Mouse (Mus musculus): ENCODE measurements around the gene Uckl1. TPM values are rescaled to one million over a fixed set of nuclear protein-coding genes. Genes with fewer than 3 reads are reported as not detected.

The Uckl1 gene
- polyA plus RNA-seq, 1 experiment from 2014 or later, result 65.1 TPM

DNA sequence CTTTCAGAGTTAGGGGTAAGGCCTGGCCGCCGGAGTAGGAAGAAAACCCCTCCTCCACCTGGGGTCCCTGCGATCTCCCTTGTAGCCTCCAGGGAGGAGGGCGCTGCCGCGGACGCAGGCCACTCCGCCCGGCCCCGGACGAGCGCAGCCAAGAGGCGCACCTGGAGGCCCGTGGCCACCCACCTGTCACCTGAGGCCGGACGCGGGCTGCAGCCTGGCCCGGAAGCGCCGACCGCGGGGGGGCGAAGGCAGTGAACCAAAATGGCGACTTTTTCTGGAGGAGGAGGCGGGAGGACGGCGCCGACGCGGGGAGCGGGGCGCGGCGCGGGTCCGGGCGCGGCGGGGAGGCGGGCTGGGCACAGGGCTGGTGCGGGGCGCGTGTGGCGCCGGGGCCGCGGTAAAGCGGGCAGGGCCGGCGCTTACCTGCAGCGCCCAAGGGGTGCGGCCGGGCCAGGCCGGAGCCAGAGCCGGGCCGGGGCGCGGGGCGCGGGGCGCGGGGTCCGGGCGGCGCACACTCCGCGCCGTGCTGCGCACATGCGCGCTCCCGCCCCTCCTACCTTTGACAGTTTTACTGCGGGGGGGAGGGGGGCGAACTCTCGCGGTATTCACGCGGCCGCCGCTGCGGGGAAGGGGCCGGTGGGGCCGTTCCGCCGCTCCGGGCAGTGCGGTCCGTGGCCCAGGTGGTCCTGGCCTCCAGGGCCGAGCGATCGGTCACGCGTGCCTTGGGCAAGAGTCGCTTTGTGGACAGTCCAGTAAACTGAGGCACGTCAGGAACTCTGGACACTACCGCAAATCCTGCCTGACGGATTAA lies 7.7 kb upstream of the Uckl1 start, which contains the start of gene Zfp512b:
Zfp512b (minus strand) TSS at position 573 of the 811 bp plus-strand sequence.
- no peaks in the 10 kb centered on the region for H3K27me3 ChIP-seq (replicated peaks; ENCODE audit: control insufficient read depth, insufficient read depth, low read length)
- H3K4me2 ChIP-seq (ENCODE audit: low read length), result peak within 1 kb of the TSS; percentile 85
- 1% methylated on average over 73 of the region's 97 CpGs for WGBS
- DNase-seq (ENCODE audit: low spot score), result peak; percentile 91
- H3K4me1 ChIP-seq (replicated peaks; ENCODE audit: control insufficient read depth, insufficient read depth, low read length), result peaks cover 9% of the 10 kb centered on the region; the same call in 1 of the 2 replicates
- ATAC-seq (replicated peaks; ENCODE audit: low FRiP score, low TSS enrichment, low read depth), result peak; percentile 85
- H3K4me3 ChIP-seq (ENCODE audit: low read depth, low read length), result peak within 1 kb of the TSS; percentile 95
- H3K27ac ChIP-seq (ENCODE audit: low read depth), result peak within 1 kb of the TSS; percentile 65
- H3K36me3 ChIP-seq (ENCODE audit: control insufficient read depth, insufficient read depth, low read length), result peaks cover 34% of the 10 kb centered on the region
- H3K9me3 ChIP-seq (ENCODE audit: control insufficient read depth, low read length), result no peaks in the 10 kb centered on the region
- peak within 1 kb of the TSS; percentile 85 for H3K9ac ChIP-seq (ENCODE audit: low read length)

GRCm38 (mm10) chr2:181591528-181592085 lies 6.9 kb upstream of the Uckl1 start, which contains the start of gene Prpf6:
TSS of gene Prpf6 (plus strand) at chr2:181591868.
- peak; percentile 12; the same call in 1 of the 2 replicates for ATAC-seq (replicated peaks; ENCODE audit: low FRiP score, low TSS enrichment, low read depth)
- peak; percentile 71 for DNase-seq (ENCODE audit: low spot score)
- peak within 1 kb of the TSS; percentile 95 for H3K4me3 ChIP-seq (ENCODE audit: low read depth, low read length)
- H3K27me3 ChIP-seq (replicated peaks; ENCODE audit: control insufficient read depth, insufficient read depth, low read length), result no peaks in the 10 kb centered on the region
- H3K36me3 ChIP-seq (ENCODE audit: control insufficient read depth, insufficient read depth, low read length), result peaks cover 41% of the 10 kb centered on the region
- H3K9ac ChIP-seq (ENCODE audit: low read length), result peak within 1 kb of the TSS; percentile 85
- peaks cover 9% of the 10 kb centered on the region; the same call in 1 of the 2 replicates for H3K4me1 ChIP-seq (replicated peaks; ENCODE audit: control insufficient read depth, insufficient read depth, low read length)
- peak within 1 kb of the TSS; percentile 65 for H3K27ac ChIP-seq (ENCODE audit: low read depth)
- H3K9me3 ChIP-seq (ENCODE audit: control insufficient read depth, low read length), result no peaks in the 10 kb centered on the region
- WGBS, result 6% methylated on average over 5 of the region's 5 CpGs
- H3K4me2 ChIP-seq (ENCODE audit: low read length), result peak within 1 kb of the TSS; percentile 85

DNA sequence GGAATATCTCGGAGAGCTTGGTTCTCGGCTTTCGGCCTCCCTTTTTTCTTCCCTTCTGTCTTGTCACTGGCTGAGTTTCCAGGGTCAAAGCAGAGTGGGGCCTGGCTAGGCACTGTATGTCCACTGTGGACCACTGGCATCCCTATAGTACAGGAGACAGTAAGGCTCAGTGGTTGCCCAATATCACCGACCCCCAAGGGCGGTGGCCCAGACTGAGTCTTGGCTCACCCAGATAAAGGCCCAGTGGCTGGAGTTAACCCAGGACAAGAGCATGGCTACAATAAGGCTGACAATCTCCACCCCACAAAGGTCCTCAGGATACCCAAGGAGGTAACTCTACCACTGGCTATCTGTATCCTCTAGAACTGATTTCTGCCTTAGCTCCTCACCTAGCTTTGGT lies 5.8 kb upstream of the Uckl1 start:
- H3K4me1 ChIP-seq (replicated peaks; ENCODE audit: control insufficient read depth, insufficient read depth, low read length), result peaks cover 9% of the 10 kb centered on the region; the same call in 1 of the 2 replicates
- H3K4me2 ChIP-seq (ENCODE audit: low read length), result no peak overlapping the region
- no peak overlapping the region for H3K27ac ChIP-seq (ENCODE audit: low read depth)
- 94% methylated on average over 5 of the region's 5 CpGs for WGBS
- no peak overlapping the region for H3K9ac ChIP-seq (ENCODE audit: low read length)
- no peaks in the 10 kb centered on the region for H3K27me3 ChIP-seq (replicated peaks; ENCODE audit: control insufficient read depth, insufficient read depth, low read length)
- DNase-seq (ENCODE audit: low spot score) (no peak), ATAC-seq (replicated peaks; ENCODE audit: low FRiP score, low TSS enrichment, low read depth) (no peak)
- no peak overlapping the region for H3K4me3 ChIP-seq (ENCODE audit: low read depth, low read length)
- peaks cover 53% of the 10 kb centered on the region for H3K36me3 ChIP-seq (ENCODE audit: control insufficient read depth, insufficient read depth, low read length)
- H3K9me3 ChIP-seq (ENCODE audit: control insufficient read depth, low read length), result no peaks in the 10 kb centered on the region

DNA sequence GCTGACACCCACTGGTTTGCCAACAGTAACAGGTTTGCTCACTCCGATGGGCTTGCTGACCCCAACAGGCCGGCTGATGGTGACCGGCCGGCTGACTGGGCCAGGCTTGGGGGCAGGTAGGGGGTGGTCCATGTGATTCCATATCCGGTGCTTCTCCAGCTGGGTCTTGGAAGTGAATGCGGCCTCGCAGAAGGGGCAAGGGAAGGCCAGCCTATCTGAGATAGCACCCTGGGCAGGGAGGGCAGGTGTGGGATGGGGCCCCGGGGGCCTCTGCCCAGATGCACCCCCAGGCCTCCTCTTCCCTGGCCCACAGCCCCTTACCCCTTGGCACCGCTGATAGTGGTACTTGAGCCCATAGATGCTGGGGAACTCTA lies 5.0 kb upstream of the Uckl1 start:
- DNase-seq (ENCODE audit: low spot score), result no peak
- no peak overlapping the region for H3K4me3 ChIP-seq (ENCODE audit: low read depth, low read length)
- H3K27ac ChIP-seq (ENCODE audit: low read depth), result no peak overlapping the region
- ATAC-seq (replicated peaks; ENCODE audit: low FRiP score, low TSS enrichment, low read depth), result no peak
- no peaks in the 10 kb centered on the region for H3K9me3 ChIP-seq (ENCODE audit: control insufficient read depth, low read length)
- H3K27me3 ChIP-seq (replicated peaks; ENCODE audit: control insufficient read depth, insufficient read depth, low read length), result no peaks in the 10 kb centered on the region
- H3K9ac ChIP-seq (ENCODE audit: low read length), result no peak overlapping the region
- 98% methylated on average over 9 of the region's 9 CpGs for WGBS
- peaks cover 9% of the 10 kb centered on the region; the same call in 1 of the 2 replicates for H3K4me1 ChIP-seq (replicated peaks; ENCODE audit: control insufficient read depth, insufficient read depth, low read length)
- H3K36me3 ChIP-seq (ENCODE audit: control insufficient read depth, insufficient read depth, low read length), result peaks cover 60% of the 10 kb centered on the region
- H3K4me2 ChIP-seq (ENCODE audit: low read length), result no peak overlapping the region

- Histone ChIP-seq H3K9me3 (ENCODE audit: control insufficient read depth, low read length) (no peaks in the 10 kb centered on the region), H3K4me3 (ENCODE audit: low read depth, low read length) (no peak overlapping the region), H3K4me1 (replicated peaks; ENCODE audit: control insufficient read depth, insufficient read depth, low read length) (peaks cover 9% of the 10 kb centered on the region; the same call in 1 of the 2 replicates), H3K27me3 (replicated peaks; ENCODE audit: control insufficient read depth, insufficient read depth, low read length) (no peaks in the 10 kb centered on the region), H3K27ac (ENCODE audit: low read depth) (no peak overlapping the region), H3K9ac (ENCODE audit: low read length) (no peak overlapping the region), H3K36me3 (ENCODE audit: control insufficient read depth, insufficient read depth, low read length) (peaks cover 66% of the 10 kb centered on the region), H3K4me2 (ENCODE audit: low read length) (no peak overlapping the region)
- peak; percentile 37 for DNase-seq (ENCODE audit: low spot score)
- WGBS, result 94% methylated on average over 10 of the region's 10 CpGs
- no peak for ATAC-seq (replicated peaks; ENCODE audit: low FRiP score, low TSS enrichment, low read depth)
These were observed 4.5 kb upstream of the Uckl1 start for GRCm38 (mm10) chr2:181589011-181589731.

GRCm38 (mm10) chr2:181588229-181588780 lies 3.6 kb upstream of the Uckl1 start:
- H3K36me3 ChIP-seq (ENCODE audit: control insufficient read depth, insufficient read depth, low read length), result peaks cover 74% of the 10 kb centered on the region
- H3K4me1 ChIP-seq (replicated peaks; ENCODE audit: control insufficient read depth, insufficient read depth, low read length), result peaks cover 8% of the 10 kb centered on the region; the same call in 1 of the 2 replicates
- no peak overlapping the region for H3K9ac ChIP-seq (ENCODE audit: low read length)
- DNase-seq (ENCODE audit: low spot score), result peak; percentile 27
- no peak overlapping the region for H3K4me2 ChIP-seq (ENCODE audit: low read length)
- 93% methylated on average over 11 of the region's 11 CpGs for WGBS
- H3K27me3 ChIP-seq (replicated peaks; ENCODE audit: control insufficient read depth, insufficient read depth, low read length), result no peaks in the 10 kb centered on the region
- no peak overlapping the region for H3K4me3 ChIP-seq (ENCODE audit: low read depth, low read length)
- H3K27ac ChIP-seq (ENCODE audit: low read depth), result no peak overlapping the region
- H3K9me3 ChIP-seq (ENCODE audit: control insufficient read depth, low read length), result no peaks in the 10 kb centered on the region
- ATAC-seq (replicated peaks; ENCODE audit: low FRiP score, low TSS enrichment, low read depth), result no peak

DNA sequence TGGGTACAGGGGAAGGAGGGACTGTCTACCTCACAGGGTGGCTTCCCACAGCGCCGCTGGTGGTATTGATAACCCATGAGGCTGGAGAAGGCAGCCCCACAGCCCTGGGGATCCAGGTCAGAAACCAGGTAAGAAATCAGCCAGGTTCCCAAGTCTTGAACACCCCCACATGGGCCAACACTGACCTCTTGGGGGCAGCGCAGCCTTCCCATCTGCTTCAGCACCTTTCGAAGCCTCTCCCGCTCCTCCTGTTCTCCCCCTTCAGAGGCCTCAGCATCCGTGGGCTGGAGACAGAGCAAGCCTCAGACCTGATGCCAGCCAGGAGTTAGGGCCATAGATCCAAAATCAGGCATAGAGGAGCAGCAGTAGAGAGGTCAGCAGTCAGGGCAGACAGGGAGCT lies 3.1 kb upstream of the Uckl1 start:
- ATAC-seq (replicated peaks; ENCODE audit: low FRiP score, low TSS enrichment, low read depth) (no peak), DNase-seq (ENCODE audit: low spot score) (peak; percentile 48)
- H3K4me2 ChIP-seq (ENCODE audit: low read length), result no peak overlapping the region
- no peak overlapping the region for H3K9ac ChIP-seq (ENCODE audit: low read length)
- no peaks in the 10 kb centered on the region for H3K9me3 ChIP-seq (ENCODE audit: control insufficient read depth, low read length)
- no peak overlapping the region for H3K4me3 ChIP-seq (ENCODE audit: low read depth, low read length)
- WGBS, result 84% methylated on average over 6 of the region's 6 CpGs
- no peaks in the 10 kb centered on the region for H3K27me3 ChIP-seq (replicated peaks; ENCODE audit: control insufficient read depth, insufficient read depth, low read length)
- H3K4me1 ChIP-seq (replicated peaks; ENCODE audit: control insufficient read depth, insufficient read depth, low read length), result peaks cover 6% of the 10 kb centered on the region; the same call in 1 of the 2 replicates
- no peak overlapping the region for H3K27ac ChIP-seq (ENCODE audit: low read depth)
- H3K36me3 ChIP-seq (ENCODE audit: control insufficient read depth, insufficient read depth, low read length), result peaks cover 74% of the 10 kb centered on the region

- no peak overlapping the region for H3K27ac ChIP-seq (ENCODE audit: low read depth)
- WGBS, result 98% methylated on average over 3 of the region's 3 CpGs
- H3K4me2 ChIP-seq (ENCODE audit: low read length), result no peak overlapping the region
- H3K4me1 ChIP-seq (replicated peaks; ENCODE audit: control insufficient read depth, insufficient read depth, low read length), result peaks cover 6% of the 10 kb centered on the region; the same call in 1 of the 2 replicates
- H3K27me3 ChIP-seq (replicated peaks; ENCODE audit: control insufficient read depth, insufficient read depth, low read length), result no peaks in the 10 kb centered on the region
- H3K36me3 ChIP-seq (ENCODE audit: control insufficient read depth, insufficient read depth, low read length), result peaks cover 74% of the 10 kb centered on the region
- DNase-seq (ENCODE audit: low spot score) (peak; percentile 46), ATAC-seq (replicated peaks; ENCODE audit: low FRiP score, low TSS enrichment, low read depth) (no peak)
- H3K9me3 ChIP-seq (ENCODE audit: control insufficient read depth, low read length), result no peaks in the 10 kb centered on the region
- no peak overlapping the region for H3K4me3 ChIP-seq (ENCODE audit: low read depth, low read length)
- H3K9ac ChIP-seq (ENCODE audit: low read length), result no peak overlapping the region
These were observed 1.4 kb upstream of the Uckl1 start for GRCm38 (mm10) chr2:181586124-181586523.

All from intestine, embryonic 14.5 days (tissue).